Mouse (Mus musculus) stomach, postnatal 0 days (tissue): ENCODE measurements around the gene Adgrl1.

Experiments
- CTCF ChIP-seq: IDR thresholded peaks from 2 replicates; pipeline ENCODE4 v1.5.1; 2016; ENCODE audit warnings: antibody characterized with exemption, low read depth, mild to moderate bottlenecking, moderate library complexity
- EP300 ChIP-seq: optimal IDR thresholded peaks from 2 replicates; pipeline ENCODE3; 2016; ENCODE audit warnings: antibody characterized with exemption

DNA sequence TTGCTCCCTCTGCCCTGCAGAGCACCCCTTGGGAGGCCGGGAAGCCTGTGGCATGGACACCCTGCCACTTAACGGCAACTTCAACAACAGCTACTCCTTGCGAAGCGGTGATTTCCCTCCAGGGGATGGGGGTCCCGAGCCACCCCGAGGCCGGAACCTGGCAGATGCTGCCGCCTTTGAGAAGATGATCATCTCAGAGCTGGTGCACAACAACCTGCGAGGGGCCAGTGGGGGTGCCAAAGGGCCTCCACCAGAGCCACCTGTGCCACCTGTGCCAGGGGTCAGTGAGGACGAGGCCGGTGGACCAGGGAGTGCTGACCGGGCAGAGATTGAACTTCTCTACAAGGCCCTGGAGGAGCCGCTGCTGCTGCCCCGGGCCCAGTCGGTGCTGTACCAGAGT is 38.4 kb downstream of the Adgrl1 start:
- no peak for TF ChIP-seq CTCF
- no peak for TF ChIP-seq EP300
